Mouse (Mus musculus) MEL (cell line): ENCODE measurements around the gene Ispd.

Experiments used
- CHD1 ChIP-seq: IDR thresholded peaks from 2 replicates; pipeline ENCODE4 v1.6.1; 2012; ENCODE audit warnings: low read depth, mild to moderate bottlenecking, inconsistent platforms, low read length, improper control_type of control experiment
- CTCF ChIP-seq, 3 experiments: IDR thresholded peaks in 2 of 3; conservative IDR thresholded peaks in 1 of 3; 2 replicates each; pipeline ENCODE4 v1.5.1; 2011 to 2012; ENCODE audit warnings: low read length in 3 of 3, low read depth in 2 of 3, mild to moderate bottlenecking in 2 of 3, improper control_type of control experiment in 1 of 3, inconsistent platforms in 1 of 3, mixed read lengths in 1 of 3, moderate library complexity in 1 of 3; ENCODE audit not compliant: control insufficient read depth in 1 of 3, insufficient read depth in 1 of 3, poor library complexity in 1 of 3, severe bottlenecking in 1 of 3
- ELF1 ChIP-seq: IDR thresholded peaks from 2 replicates; pipeline ENCODE4 v1.6.1; 2014; ENCODE audit warnings: low read depth, mild to moderate bottlenecking, inconsistent platforms, low read length, improper control_type of control experiment, moderate library complexity
- EP300 ChIP-seq, 2 experiments: IDR thresholded peaks; 2 replicates each; pipeline ENCODE4 v1.6.1; 2011; ENCODE audit warnings: improper control_type of control experiment in 2 of 2, low read length in 2 of 2, low read depth in 1 of 2, mild to moderate bottlenecking in 1 of 2
- POLR2A ChIP-seq, 2 experiments: IDR thresholded peaks; 2 replicates each; pipeline ENCODE4 v1.6.1; 2011 to 2012; ENCODE audit warnings: low read length in 2 of 2, mild to moderate bottlenecking in 2 of 2, control low read depth in 1 of 2, improper control_type of control experiment in 1 of 2, low read depth in 1 of 2, moderate library complexity in 1 of 2; ENCODE audit not compliant: control insufficient read depth in 1 of 2, insufficient read depth in 1 of 2, poor library complexity in 1 of 2
- USF2 ChIP-seq, 2 experiments: IDR thresholded peaks; 2 replicates each; pipeline ENCODE4 v1.6.1; 2011 to 2012; ENCODE audit warnings: improper control_type of control experiment in 2 of 2, low read length in 2 of 2, borderline replicate concordance in 1 of 2, inconsistent platforms in 1 of 2, low read depth in 1 of 2, mild to moderate bottlenecking in 1 of 2; ENCODE audit not compliant: insufficient read depth in 1 of 2
- ZNF384 ChIP-seq: IDR thresholded peaks from 2 replicates; pipeline ENCODE4 v1.6.1; 2012; ENCODE audit warnings: low read depth, mild to moderate bottlenecking, inconsistent platforms, low read length, improper control_type of control experiment

GRCm38 (mm10) chr12:36477926-36478325 is 96.7 kb downstream of the Ispd start:
- no peak for TF ChIP-seq POLR2A (IDR thresholded peaks at IDR 0.05; ENCODE audit: control insufficient read depth in 1 of 2, insufficient read depth in 1 of 2, low read depth in 1 of 2, low read length in 2 of 2, poor library complexity in 1 of 2)
- TF ChIP-seq CTCF (IDR thresholded peaks at IDR 0.05 in 2 of 3, conservative IDR thresholded peaks at IDR 0.05 in 1 of 3; ENCODE audit: control insufficient read depth in 1 of 3, insufficient read depth in 1 of 3, low read depth in 2 of 3, low read length in 3 of 3, poor library complexity in 1 of 3, severe bottlenecking in 1 of 3), result no peak
- TF ChIP-seq ZNF384, result no peak
- no peak for TF ChIP-seq ELF1
- TF ChIP-seq CHD1, result no peak
- TF ChIP-seq USF2 (IDR thresholded peaks at IDR 0.05; ENCODE audit: borderline replicate concordance in 1 of 2, insufficient read depth in 1 of 2, low read depth in 1 of 2, low read length in 2 of 2), result no peak
- TF ChIP-seq EP300 (IDR thresholded peaks at IDR 0.05; ENCODE audit: low read depth in 1 of 2, low read length in 2 of 2), result no peak
